Mouse (Mus musculus) adrenal gland, adult 18-20 months (tissue): Measurements from ENCODE around the gene Perp. TPM values are rescaled to one million over a fixed set of nuclear protein-coding genes. Genes with fewer than 3 reads are reported as not detected.

Experiments used
- DNase-seq, 2 experiments: peaks; one replicate each; pipeline ENCODE4 v3.0.0; 2021 to 2022; ENCODE audit warnings: low spot score in 2 of 2
- total RNA-seq, 2 experiments: library from RNA; stranded (reverse); gene quantifications; 1 replicate in 1 of 2; 2 replicates in 1 of 2; pipeline ENCODE4 v1.2.3; 2021

Gene Perp
- total RNA-seq, 2 experiments from 2014 or later = 2.6 to 3.4 TPM

DNA sequence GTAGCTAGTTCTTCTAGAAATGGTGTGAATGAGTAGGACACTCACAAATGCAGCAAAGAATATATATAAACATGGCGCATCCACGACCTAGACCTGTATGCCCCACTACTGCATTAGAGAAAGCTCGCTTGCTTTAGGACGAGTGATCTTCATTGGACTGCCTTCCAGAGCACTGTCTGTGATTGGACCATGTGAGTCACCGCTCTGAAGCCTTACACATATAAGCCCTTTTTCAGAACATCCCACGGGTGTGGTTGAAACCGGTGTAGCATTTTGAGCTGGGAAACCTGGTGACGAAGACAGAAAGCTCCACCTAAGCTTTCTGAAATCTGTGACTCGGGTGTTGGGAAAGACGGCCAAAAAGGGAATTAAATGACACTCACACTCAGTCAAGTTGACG, 16.0 kb downstream of the Perp start:
- no peak for DNase-seq

- no peak for DNase-seq
Measured at GRCm38 (mm10) chr10:18861418-18861817, 16.6 kb downstream of the Perp start.

GRCm38 (mm10) chr10:18863332-18863731, 18.5 kb downstream of the Perp start:
- DNase-seq = no peak

- DNase-seq = no peak
Measured at GRCm38 (mm10) chr10:18864753-18865152, 19.9 kb downstream of the Perp start.

- DNase-seq = no peak
Measured at GRCm38 (mm10) chr10:18870990-18871389, 26.2 kb downstream of the Perp start.

DNA sequence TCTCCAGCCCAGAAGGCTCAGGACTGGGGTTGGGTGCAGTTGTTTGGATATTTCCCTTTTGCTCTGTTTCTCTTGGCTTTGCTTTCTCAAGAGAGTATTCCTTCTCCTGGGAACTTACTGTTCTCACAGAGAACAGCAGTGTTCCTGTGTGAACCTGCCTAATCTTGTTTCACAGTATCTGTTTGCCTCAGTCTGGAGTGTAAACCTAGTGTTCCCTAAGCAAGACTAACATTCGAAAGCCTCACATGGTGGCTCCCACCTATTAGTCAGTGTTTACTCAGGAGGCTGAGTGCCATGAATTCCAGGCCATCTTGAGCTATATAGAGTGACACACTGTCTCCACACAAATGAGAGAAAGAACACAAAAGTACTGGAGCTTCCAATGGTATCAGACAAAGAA, 31.4 kb downstream of the Perp start:
- no peak for DNase-seq

GRCm38 (mm10) chr10:18878111-18878510, 33.3 kb downstream of the Perp start:
- no peak for DNase-seq

DNA sequence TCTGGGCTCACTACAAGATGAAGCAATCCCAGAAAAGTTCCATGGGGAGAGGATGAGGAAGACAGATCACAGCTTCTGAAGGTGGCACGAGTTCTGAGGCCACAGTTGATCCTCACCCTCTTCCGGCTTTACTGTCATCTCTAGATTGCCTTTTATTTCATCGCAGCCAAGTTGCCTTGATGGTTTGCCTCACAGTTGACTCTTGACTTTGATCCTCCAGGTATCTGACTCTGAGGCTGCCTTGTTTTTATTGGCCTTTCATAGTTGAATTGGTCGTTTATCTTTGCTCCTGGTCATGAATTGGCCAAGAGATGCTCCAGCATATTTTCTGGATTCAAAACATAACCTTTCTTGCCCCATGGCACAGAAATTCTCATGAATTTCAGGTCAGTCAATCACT, 34.3 kb downstream of the Perp start:
- DNase-seq = no peak

DNA sequence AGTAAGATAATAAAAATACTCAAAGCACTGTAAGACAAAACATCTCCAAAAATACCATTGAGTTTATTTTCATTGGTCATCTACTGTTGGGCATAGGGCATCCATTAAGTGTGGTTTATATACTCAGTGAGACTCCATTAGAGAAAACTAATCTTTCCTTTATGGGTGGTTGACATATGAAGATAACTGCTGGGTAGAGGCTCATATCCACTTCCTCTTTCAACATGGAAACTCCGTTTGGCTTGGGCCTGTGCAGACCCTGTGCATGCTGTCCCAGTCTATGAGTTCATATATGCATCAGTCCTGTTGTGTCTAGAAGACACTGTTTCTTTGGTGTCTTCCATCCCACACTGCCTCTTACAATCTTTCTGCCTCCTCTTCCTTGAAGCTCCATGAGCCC, 34.9 kb downstream of the Perp start:
- no peak for DNase-seq

DNA sequence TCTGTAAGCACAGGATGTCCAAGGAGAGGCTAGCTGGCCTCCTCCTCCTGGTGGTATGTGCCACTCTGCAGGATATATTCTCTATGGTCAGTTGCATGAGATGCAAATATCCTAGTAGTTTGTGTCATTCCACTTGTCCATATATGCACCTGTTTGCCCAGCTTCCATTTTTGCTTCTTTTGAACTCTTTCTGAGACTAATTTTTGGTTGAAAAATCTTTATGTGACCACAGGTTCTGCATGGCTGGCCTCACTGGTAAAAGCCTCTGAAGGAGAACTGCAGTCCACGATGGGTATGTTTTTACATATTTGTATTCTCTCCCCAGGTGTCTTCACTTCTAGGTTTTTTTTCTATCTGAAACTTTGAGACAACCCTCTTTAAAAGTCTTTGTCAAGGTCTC, 37.4 kb downstream of the Perp start:
- DNase-seq = no peak

DNA sequence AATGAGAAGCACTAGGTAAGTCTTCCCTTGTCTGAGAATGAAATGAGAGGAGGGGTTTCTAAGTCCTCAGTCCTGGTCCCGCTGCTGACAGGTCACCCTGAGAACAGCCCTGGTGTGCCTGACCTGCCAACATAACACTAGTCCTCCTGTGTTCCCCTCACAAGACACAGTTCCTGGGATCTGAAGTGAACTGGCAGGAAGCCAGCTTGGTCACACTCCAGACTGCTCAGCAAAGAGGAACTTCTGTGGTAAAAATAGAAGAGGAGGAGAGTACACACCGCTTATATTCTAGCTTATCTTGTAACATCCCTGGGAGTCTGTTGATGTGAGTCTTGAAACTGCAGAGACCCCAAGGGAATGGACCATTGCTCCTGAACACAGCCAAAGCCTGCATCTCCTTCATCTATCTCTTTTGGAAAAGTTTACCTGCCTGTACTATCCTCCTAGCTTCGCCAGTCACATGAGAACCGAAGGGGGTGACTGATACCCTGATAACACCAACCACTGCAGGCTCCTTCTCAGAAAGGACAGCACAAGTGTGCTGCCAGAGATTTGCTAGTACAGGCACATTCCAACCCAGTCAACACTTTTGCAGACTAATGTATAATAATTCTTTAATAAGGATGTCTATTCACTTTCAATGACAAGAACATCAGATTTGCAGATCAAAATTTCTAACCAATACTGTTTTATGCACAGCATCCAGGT, 42.3 kb downstream of the Perp start:
- no peak for DNase-seq

GRCm38 (mm10) chr10:18888751-18889150, 43.9 kb downstream of the Perp start:
- no peak for DNase-seq

- no peak for DNase-seq
Measured at GRCm38 (mm10) chr10:18889255-18889654, 44.4 kb downstream of the Perp start.

DNA sequence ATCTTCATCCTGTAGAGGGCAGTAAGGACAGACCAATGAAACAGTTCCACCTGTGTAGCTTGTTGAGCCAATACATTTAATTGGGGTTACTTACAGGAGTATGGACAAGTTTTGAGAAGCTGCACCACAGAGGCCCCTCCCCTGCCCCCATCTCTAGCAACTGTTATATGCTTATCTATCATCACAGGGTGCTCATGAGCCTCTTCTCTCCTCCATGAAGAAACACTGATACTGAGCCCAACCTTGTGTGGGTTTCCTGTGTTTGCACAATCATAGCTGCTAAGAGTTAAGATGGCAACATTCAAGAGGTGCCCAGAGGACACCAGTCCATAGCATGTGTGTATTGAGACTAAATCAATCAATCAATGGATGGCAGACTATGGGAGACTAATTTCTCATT, 46.3 kb downstream of the Perp start:
- DNase-seq = no peak

DNA sequence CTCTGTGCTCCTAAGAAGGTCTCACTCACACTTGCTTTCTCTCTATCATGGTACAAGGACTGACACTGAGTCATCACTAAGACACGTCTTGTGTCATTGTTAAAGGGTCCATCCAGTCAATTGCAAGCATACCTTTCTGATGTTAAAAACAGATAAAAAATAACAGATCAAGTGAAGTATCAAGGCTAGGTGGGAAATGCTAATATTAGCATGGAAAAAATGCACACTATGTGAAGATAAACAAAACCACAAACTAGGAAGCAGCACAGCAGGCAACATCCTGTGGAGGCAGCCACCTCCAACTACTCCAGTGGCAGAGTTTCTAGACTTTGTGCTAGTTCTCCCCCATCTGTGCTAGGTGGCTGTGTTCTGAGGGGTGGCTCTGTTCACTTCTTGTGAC, 47.3 kb downstream of the Perp start:
- DNase-seq = no peak

- peak; percentile 24 to 34 for DNase-seq
Measured at GRCm38 (mm10) chr10:18894259-18895166, 49.7 kb downstream of the Perp start.

- peak; percentile 55 to 57 for DNase-seq
Measured at GRCm38 (mm10) chr10:18904108-18904507, 59.3 kb downstream of the Perp start.

Other genes with a start within 250 kb of the Perp start
- gene Arfgef3, start 101.1 kb upstream of the Perp start, total RNA-seq = 1 to 10 TPM; 5.0 to 5.8 TPM
- gene Gm4922, start 58.2 kb upstream of the Perp start, total RNA-seq = not detected
- gene Tnfaip3, start 170.6 kb downstream of the Perp start, total RNA-seq = 10 to 100 TPM in 1 of 2 experiments, 1 to 10 TPM in 1; 5.6 to 10.1 TPM